Mouse (Mus musculus): Measurements from ENCODE around the gene Tmprss11e. TPM values are rescaled to one million over a fixed set of nuclear protein-coding genes. Genes with fewer than 3 reads are reported as not detected.

The Tmprss11e gene
- total RNA-seq, 2 experiments from 2014 or later: not detected

Other genes starting within 250 kb of the Tmprss11e start
- not detected for gene Tmprss11g, start 227.2 kb downstream of the Tmprss11e start, total RNA-seq (2021)
- not detected for gene Tmprss11f, start 113.4 kb downstream of the Tmprss11e start, total RNA-seq (2021)
- gene Tmprss11b, start 69.5 kb downstream of the Tmprss11e start, total RNA-seq (2021): not detected
- gene Ythdc1, start 58.4 kb upstream of the Tmprss11e start, total RNA-seq (2021): 10 to 100 TPM; 41.0 to 47.5 TPM
- gene Ugt2b34, start 161.1 kb upstream of the Tmprss11e start, total RNA-seq (2021): under 1 TPM in 1 of 2 experiments, not detected in 1; 0.31 TPM
- gene Ugt2b1, start 180.7 kb upstream of the Tmprss11e start, total RNA-seq (2021): under 1 TPM in 1 of 2 experiments, not detected in 1; 0.13 TPM

All from gastrocnemius, postnatal 4 days (tissue).